In genomic region chr5:135778471-135779445, GRCm38 (mm10) we compare ENCODE assay signal across 8 mouse cellular contexts. TPM values are rescaled to one million over a fixed set of nuclear protein-coding genes. Genes with fewer than 3 reads are reported as not detected.
A peak's percentile ranks its signal among the peaks of the same experiment; 100 is the strongest.
DNase-seq lines count a peak whose midpoint lies in the region; ATAC-seq lines count a peak whose summit lies in the region.

Gene Mdh2, plus strand, starts transcription at chr5:135778480.

- H3K4me1 ChIP-seq in brown adipose tissue, adult 24 weeks (ENCODE audit: control insufficient read depth, insufficient read depth, insufficient read length, low read length) = peaks cover 16% of the 10 kb centered on the region
- H3K4me1 ChIP-seq in heart, embryonic 13.5 days = peaks cover 42% of the 10 kb centered on the region
- peaks cover 47% of the 10 kb centered on the region for H3K4me1 ChIP-seq in liver, embryonic 12.5 days
- H3K4me1 ChIP-seq in stomach, embryonic 15.5 days = peaks cover 16% of the 10 kb centered on the region

- peak; percentile 98 for ATAC-seq in heart, embryonic 13.5 days (ENCODE audit: extremely low read depth, insufficient number of reproducible peaks, low FRiP score, low TSS enrichment)
- ATAC-seq in liver, embryonic 12.5 days = peak; percentile 94
- peak; percentile 97 for ATAC-seq in stomach, embryonic 15.5 days (ENCODE audit: insufficient read depth, low FRiP score, low read depth)

- peak within 1 kb of the TSS; percentile 93 for H3K4me3 ChIP-seq in brown adipose tissue, adult 24 weeks (ENCODE audit: insufficient read depth, low read depth, low read length)
- H3K4me3 ChIP-seq in heart, embryonic 13.5 days = peak within 1 kb of the TSS; percentile 73
- peak within 1 kb of the TSS; percentile 82 for H3K4me3 ChIP-seq in liver, embryonic 12.5 days
- peak within 1 kb of the TSS; percentile 74 for H3K4me3 ChIP-seq in stomach, embryonic 15.5 days (replicated peaks)

- peaks cover 8% of the 10 kb centered on the region for H3K27me3 ChIP-seq in heart, embryonic 13.5 days (replicated peaks)
- H3K27me3 ChIP-seq in liver, embryonic 12.5 days (replicated peaks) = 0 out of 2 replicates have a peak, but pooled peaks cover 5% of the 10 kb centered on the region
- no peaks in the 10 kb centered on the region for H3K27me3 ChIP-seq in stomach, embryonic 15.5 days (replicated peaks)

- H3K4me2 ChIP-seq in heart, embryonic 13.5 days = peak within 1 kb of the TSS; percentile 81
- peak within 1 kb of the TSS; percentile 85 for H3K4me2 ChIP-seq in liver, embryonic 12.5 days
- peak within 1 kb of the TSS; percentile 83 for H3K4me2 ChIP-seq in stomach, embryonic 15.5 days

- peak within 1 kb of the TSS; percentile 93 for H3K27ac ChIP-seq in brown adipose tissue, adult 24 weeks (replicated peaks; ENCODE audit: low read depth, low read length)
- H3K27ac ChIP-seq in heart, embryonic 13.5 days (replicated peaks) = peak within 1 kb of the TSS; percentile 98
- peak within 1 kb of the TSS; percentile 92 for H3K27ac ChIP-seq in liver, embryonic 12.5 days
- peak within 1 kb of the TSS; percentile 92 for H3K27ac ChIP-seq in stomach, embryonic 15.5 days

- H3K9me3 ChIP-seq in heart, embryonic 13.5 days = no peaks in the 10 kb centered on the region
- no peaks in the 10 kb centered on the region for H3K9me3 ChIP-seq in liver, embryonic 12.5 days (replicated peaks)
- H3K9me3 ChIP-seq in stomach, embryonic 15.5 days = no peaks in the 10 kb centered on the region

- peak within 1 kb of the TSS; percentile 98 for H3K9ac ChIP-seq in heart, embryonic 13.5 days
- H3K9ac ChIP-seq in liver, embryonic 12.5 days = peak within 1 kb of the TSS; percentile 92
- peak within 1 kb of the TSS; percentile 85 for H3K9ac ChIP-seq in stomach, embryonic 15.5 days

- peaks cover 39% of the 10 kb centered on the region for H3K36me3 ChIP-seq in heart, embryonic 13.5 days
- H3K36me3 ChIP-seq in liver, embryonic 12.5 days = peaks cover 39% of the 10 kb centered on the region
- peaks cover 13% of the 10 kb centered on the region for H3K36me3 ChIP-seq in stomach, embryonic 15.5 days

- peak; percentile 100 for DNase-seq in CD4-positive, CD25-positive, alpha-beta regulatory T cell, adult 2 months (ENCODE audit: low read depth, low spot score)
- DNase-seq in fat pad, adult 2 months (ENCODE audit: extremely low read depth, low read depth, low spot score) = peak; percentile 93
- peak; percentile 100 for DNase-seq in kidney, postnatal 10 days
- DNase-seq in natural killer cell, adult 2 months (ENCODE audit: low spot score in 2 of 2) = peak; percentile 98 to 99

- under 1% methylated on average over 70 of the region's 70 CpGs for WGBS in heart, embryonic 13.5 days
- under 1% methylated on average over 69 of the region's 70 CpGs for WGBS in liver, embryonic 12.5 days (ENCODE audit: insufficient replicate concordance)
- WGBS in stomach, embryonic 15.5 days = under 1% methylated on average over 70 of the region's 70 CpGs

RNA-seq across cellular contexts. Expression of gene Mdh2, which starts in this region (rescaled TPM):
- polyA plus RNA-seq in brown adipose tissue, adult 24 weeks (2012; ENCODE audit: insufficient read depth, insufficient read length, missing spikeins) = 1,985 and 2,008 TPM in 2 replicates
- polyA plus RNA-seq in heart, embryonic 13.5 days (2015; fragmentation: Nextera tagmentation; extraction: Ambion mirVana) = 966 and 1,014 TPM in 2 replicates
- 451 and 473 TPM in 2 replicates for polyA plus RNA-seq in liver, embryonic 12.5 days (2016; fragmentation: Nextera tagmentation; extraction: Ambion mirVana)
- polyA plus RNA-seq in stomach, embryonic 15.5 days (2015; fragmentation: Nextera tagmentation; extraction: Ambion mirVana) = 496 and 553 TPM in 2 replicates

Comparison
In these comparisons a context has a peak if more than half of its experiments do, and no peak if none do; other contexts are left out.
1. Peak in every context shown above with its lines: DNase-seq, ATAC-seq, H3K4me3 ChIP-seq and H3K27ac ChIP-seq.